Mouse (Mus musculus) urinary bladder, postnatal 0 days (tissue): ENCODE measurements around the gene Angel2. TPM values are rescaled to one million over a fixed set of nuclear protein-coding genes. Genes with fewer than 3 reads are reported as not detected.

Experiments
- polyA plus RNA-seq: library from polyadenylated mRNA; unstranded; fragments of >200 nt; fragmentation: Nextera tagmentation; extraction: Ambion mirVana; gene quantifications from 2 replicates; pipeline ENCODE4 v1.2.1, GENCODE M21; 2015

Gene Angel2
- polyA plus RNA-seq: 21.3 and 23.2 TPM in 2 replicates

GRCm38 (mm10) chr1:190924812-190925211 lies at the start of gene Angel2:
TSS of gene Angel2 (plus strand) at chr1:190925112.

GRCm38 (mm10) chr1:190911415-190912123 lies 13.3 kb upstream of the Angel2 start, which contains the start of gene Rps6kc1:
TSS of gene Rps6kc1 (minus strand) at chr1:190911770.

GRCm38 (mm10) chr1:190979100-190979563 lies 54.2 kb downstream of the Angel2 start, which contains the start of gene Vash2:
TSS of gene Vash2 (minus strand) at chr1:190979296.

Other genes with a start within 250 kb of the Angel2 start
- gene Rps6kc1, start 13.3 kb upstream of the Angel2 start, polyA plus RNA-seq: 10.3 and 10.8 TPM in 2 replicates
- 3.5 and 4.7 TPM in 2 replicates for gene Vash2, start 54.2 kb downstream of the Angel2 start, polyA plus RNA-seq
- 3.0 and 3.2 TPM in 2 replicates for gene Flvcr1, start 101.0 kb downstream of the Angel2 start, polyA plus RNA-seq
- gene Spata45, start 111.5 kb downstream of the Angel2 start, polyA plus RNA-seq: not detected in 2 replicates
- 11.9 and 14.4 TPM in 2 replicates for gene Tatdn3, start 137.8 kb downstream of the Angel2 start, polyA plus RNA-seq
- gene Nsl1, start 137.9 kb downstream of the Angel2 start, polyA plus RNA-seq: 4.4 and 5.3 TPM in 2 replicates
- gene Batf3, start 172.7 kb downstream of the Angel2 start, polyA plus RNA-seq: 2.2 TPM in 2 replicates
- not detected in 2 replicates for gene Fam71a, start 239.7 kb downstream of the Angel2 start, polyA plus RNA-seq